Mouse (Mus musculus): ENCODE data around the gene Prpf4b. TPM values are rescaled to one million over a fixed set of nuclear protein-coding genes. Genes with fewer than 3 reads are reported as not detected.
"Not testable (repeated sequence)": the region's sequence is repeated elsewhere in the genome, so short reads cannot be mapped to it uniquely, and the experiment has no call there.

Prpf4b gene
- polyA plus RNA-seq, 1 experiment from 2014 or later: 83.8 TPM

DNA sequence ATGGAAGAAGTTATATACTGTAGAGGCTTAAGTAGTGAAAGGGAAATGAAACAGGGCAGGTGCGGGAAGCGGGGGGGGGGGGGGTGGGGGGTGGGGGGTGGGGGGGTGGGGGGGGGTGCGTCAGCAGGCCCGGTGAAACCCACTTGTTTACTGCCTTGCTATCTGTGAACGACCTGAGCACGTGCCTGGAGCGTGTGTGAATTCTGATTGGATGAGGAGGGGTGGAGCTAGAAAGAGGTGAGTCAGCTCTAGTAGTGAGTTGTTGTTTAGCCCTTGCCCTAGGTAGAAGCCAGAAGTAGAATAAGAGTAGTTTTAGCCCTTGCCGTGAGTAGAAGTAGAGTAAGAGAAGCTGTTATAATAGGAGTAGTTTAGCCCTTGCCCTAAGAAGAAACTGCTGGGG lies 13.9 kb upstream of the Prpf4b start:
- H3K36me3 ChIP-seq (ENCODE audit: control insufficient read depth, insufficient read depth, low read length); H3K4me3 ChIP-seq (replicated peaks; ENCODE audit: low read depth, low read length); H3K9me3 ChIP-seq (ENCODE audit: control insufficient read depth, low read length); H3K4me1 ChIP-seq (ENCODE audit: control insufficient read depth, insufficient read depth, low read length); ATAC-seq (ENCODE audit: low FRiP score, low TSS enrichment); H3K27me3 ChIP-seq (ENCODE audit: control insufficient read depth, insufficient read depth, low read length); H3K9ac ChIP-seq (replicated peaks; ENCODE audit: low read length); H3K4me2 ChIP-seq (ENCODE audit: low read length); H3K27ac ChIP-seq (replicated peaks; ENCODE audit: low read depth, low read length); DNase-seq: not testable (repeated sequence)
- 67% methylated on average over 7 of the region's 8 CpGs for WGBS

DNA sequence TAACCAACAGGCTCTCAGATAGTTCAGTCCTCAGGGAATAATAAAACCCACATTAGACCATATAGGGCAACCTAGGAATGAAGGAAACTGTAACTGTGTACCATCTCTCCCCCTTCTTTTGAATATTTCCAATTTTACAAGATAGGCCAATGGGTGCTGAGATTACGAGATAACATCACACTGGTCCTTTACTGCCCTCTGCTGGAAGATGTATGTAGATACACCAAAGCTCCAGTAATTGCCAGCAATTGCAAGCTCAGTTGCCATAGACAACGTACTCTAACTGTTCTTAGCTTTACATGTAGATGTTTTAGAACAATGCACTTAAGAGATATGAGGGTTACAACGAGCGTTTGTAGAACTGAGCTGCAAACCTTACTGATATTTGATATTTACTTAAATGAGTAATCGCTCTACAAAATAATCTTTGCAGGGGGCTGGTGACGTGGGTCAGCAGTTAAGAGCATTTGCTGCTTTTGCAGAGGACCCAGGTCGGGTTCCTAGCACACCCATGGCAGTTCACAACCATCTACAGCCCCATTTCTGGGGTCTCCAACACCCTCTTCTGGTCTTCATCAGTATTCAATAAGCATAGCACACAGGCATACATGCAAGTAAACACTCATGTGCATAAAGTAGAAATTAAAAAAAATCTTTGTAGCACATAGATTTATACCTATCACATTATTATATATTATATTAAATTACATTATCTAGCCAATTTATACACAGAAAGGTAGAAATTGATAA lies 10.5 kb upstream of the Prpf4b start:
- Histone ChIP-seq H3K4me1 (ENCODE audit: control insufficient read depth, insufficient read depth, low read length) (no peaks in the 10 kb centered on the region), H3K9ac (replicated peaks; ENCODE audit: low read length) (no peak overlapping the region), H3K4me2 (ENCODE audit: low read length) (no peak overlapping the region), H3K4me3 (replicated peaks; ENCODE audit: low read depth, low read length) (no peak overlapping the region), H3K36me3 (ENCODE audit: control insufficient read depth, insufficient read depth, low read length) (no peaks in the 10 kb centered on the region), H3K27ac (replicated peaks; ENCODE audit: low read depth, low read length) (no peak overlapping the region), H3K27me3 (ENCODE audit: control insufficient read depth, insufficient read depth, low read length) (no peaks in the 10 kb centered on the region), H3K9me3 (ENCODE audit: control insufficient read depth, low read length) (no peaks in the 10 kb centered on the region)
- WGBS: 37% methylated on average over 7 of the region's 7 CpGs
- peak; percentile 77 for ATAC-seq (ENCODE audit: low FRiP score, low TSS enrichment)
- DNase-seq: peak; percentile 95

DNA sequence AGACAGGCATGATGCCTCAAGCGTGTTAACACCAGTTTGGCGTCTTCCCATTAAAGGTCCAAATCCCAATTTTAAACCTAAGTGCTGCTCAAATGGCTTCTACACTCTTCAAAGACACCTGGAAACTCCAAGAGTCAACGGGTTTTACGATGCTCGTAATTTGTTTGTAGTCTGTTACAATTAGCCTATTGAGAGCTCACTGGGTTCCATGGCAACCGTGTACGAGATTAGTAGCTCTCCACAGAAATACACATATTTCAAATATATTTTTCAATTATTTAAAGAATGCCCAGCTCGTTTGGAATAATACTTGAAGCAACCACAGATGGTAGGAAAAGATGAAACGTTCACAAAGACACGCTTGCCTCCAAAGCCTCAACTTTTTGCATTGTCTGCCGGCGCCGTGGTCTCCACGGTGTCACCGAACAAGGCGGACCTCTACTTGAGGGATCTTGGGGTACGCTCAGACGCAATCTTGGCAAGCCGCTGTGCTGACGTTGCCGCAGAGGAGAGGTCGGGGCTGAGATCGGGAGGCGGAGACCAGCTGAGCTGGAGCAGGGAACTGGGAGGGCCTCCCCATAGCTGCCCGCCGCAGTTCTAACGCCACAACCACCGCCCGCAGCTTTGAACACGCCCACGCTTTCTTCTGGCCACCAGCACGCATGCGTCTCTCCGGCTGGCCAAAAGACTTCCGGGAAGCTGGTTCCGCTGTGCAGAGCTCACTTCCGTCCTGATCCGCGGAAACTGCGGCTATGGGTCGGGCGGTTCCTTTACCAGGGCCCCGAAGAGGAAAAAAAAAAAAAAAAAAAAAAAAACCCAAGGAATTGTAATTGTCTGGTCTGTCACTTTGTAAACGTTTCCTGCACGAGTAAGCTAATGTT lies 1.1 kb upstream of the Prpf4b start:
- H3K27ac ChIP-seq (replicated peaks; ENCODE audit: low read depth, low read length): peak overlapping the region; percentile 94
- H3K9me3 ChIP-seq (ENCODE audit: control insufficient read depth, low read length): no peaks in the 10 kb centered on the region
- peak overlapping the region; percentile 77 for H3K4me2 ChIP-seq (ENCODE audit: low read length)
- H3K4me3 ChIP-seq (replicated peaks; ENCODE audit: low read depth, low read length): peak overlapping the region; percentile 92
- peaks cover 25% of the 10 kb centered on the region for H3K4me1 ChIP-seq (ENCODE audit: control insufficient read depth, insufficient read depth, low read length)
- no peaks in the 10 kb centered on the region for H3K36me3 ChIP-seq (ENCODE audit: control insufficient read depth, insufficient read depth, low read length)
- DNase-seq (peak; percentile 97), ATAC-seq (ENCODE audit: low FRiP score, low TSS enrichment) (peak; percentile 91)
- WGBS: 3% methylated on average over 45 of the region's 45 CpGs
- H3K27me3 ChIP-seq (ENCODE audit: control insufficient read depth, insufficient read depth, low read length): no peaks in the 10 kb centered on the region
- peak overlapping the region; percentile 91 for H3K9ac ChIP-seq (replicated peaks; ENCODE audit: low read length)

DNA sequence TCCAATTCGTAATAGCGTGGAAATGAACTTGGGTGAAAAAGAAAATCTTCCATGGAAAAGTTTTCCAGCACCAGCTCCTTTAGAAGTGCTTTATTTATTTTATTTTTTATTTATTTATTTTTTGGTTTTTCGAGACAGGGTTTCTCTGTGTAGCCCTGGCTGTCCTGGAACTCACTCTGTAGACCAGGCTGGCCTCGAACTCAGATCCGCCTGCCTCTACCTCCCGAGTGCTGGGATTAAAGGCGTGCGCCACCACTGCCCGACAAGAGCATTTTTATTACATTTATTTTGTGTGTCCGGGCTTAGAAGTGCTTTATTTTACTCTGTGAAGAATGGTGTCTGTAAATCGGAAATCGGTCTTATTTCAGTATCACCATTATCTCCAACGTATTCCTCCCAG lies 366 bp upstream of the Prpf4b start:
- not testable (repeated sequence) for DNase-seq; H3K9me3 ChIP-seq (ENCODE audit: control insufficient read depth, low read length)
- peak; percentile 28; the same call in 1 of the 2 replicates for ATAC-seq (ENCODE audit: low FRiP score, low TSS enrichment)

DNA sequence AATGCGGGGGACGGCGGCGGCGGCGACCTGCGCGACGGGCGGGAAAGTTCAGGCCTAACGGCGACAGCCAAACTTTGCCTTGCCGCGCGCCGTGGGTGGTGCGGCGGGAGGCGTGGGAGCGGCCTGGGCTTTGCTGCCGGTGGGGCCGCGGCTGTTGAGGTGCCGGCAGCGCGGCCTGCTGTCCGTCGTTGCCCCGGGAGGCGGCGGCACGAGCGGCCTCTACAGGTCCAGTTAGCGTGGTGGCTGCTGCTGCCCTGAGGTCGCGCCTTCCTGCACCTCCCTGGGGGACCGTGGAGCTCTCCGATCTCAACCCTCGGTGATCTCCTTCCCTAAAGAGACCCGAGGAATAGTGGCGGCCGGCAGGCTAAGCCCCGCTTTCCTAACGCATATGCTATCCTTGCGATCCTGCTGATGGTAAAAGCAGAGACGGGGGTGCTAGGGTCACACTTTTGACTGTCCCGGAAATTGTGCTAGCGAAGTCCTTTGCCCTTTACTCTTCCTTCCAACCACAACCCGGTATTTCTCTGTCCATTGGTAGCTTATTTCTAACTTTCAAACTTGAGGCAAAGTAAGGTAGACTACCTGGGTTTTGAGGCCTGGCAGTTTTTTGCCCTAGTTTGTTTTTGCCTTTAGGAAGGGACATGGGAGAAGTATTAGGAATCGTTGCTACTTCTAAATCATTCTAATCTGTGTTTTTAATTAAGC lies 791 bp downstream of the Prpf4b start:
- under 1% methylated on average over 49 of the region's 50 CpGs for WGBS
- H3K9me3 ChIP-seq (ENCODE audit: control insufficient read depth, low read length): no peaks in the 10 kb centered on the region
- H3K9ac ChIP-seq (replicated peaks; ENCODE audit: low read length): peak overlapping the region; percentile 91
- H3K36me3 ChIP-seq (ENCODE audit: control insufficient read depth, insufficient read depth, low read length): no peaks in the 10 kb centered on the region
- ATAC-seq (ENCODE audit: low FRiP score, low TSS enrichment) (peak; percentile 38), DNase-seq (peak; percentile 69)
- peak overlapping the region; percentile 94 for H3K27ac ChIP-seq (replicated peaks; ENCODE audit: low read depth, low read length)
- H3K4me1 ChIP-seq (ENCODE audit: control insufficient read depth, insufficient read depth, low read length): peaks cover 25% of the 10 kb centered on the region
- no peaks in the 10 kb centered on the region for H3K27me3 ChIP-seq (ENCODE audit: control insufficient read depth, insufficient read depth, low read length)
- peak overlapping the region; percentile 92 for H3K4me3 ChIP-seq (replicated peaks; ENCODE audit: low read depth, low read length)
- H3K4me2 ChIP-seq (ENCODE audit: low read length): peak overlapping the region; percentile 77

More for the DNA sequence above, 366 bp upstream of the Prpf4b start:
- Histone ChIP-seq H3K4me2 (ENCODE audit: low read length) (peak overlapping the region; percentile 77), H3K4me3 (replicated peaks; ENCODE audit: low read depth, low read length) (peak overlapping the region; percentile 92), H3K4me1 (ENCODE audit: control insufficient read depth, insufficient read depth, low read length) (peaks cover 25% of the 10 kb centered on the region), H3K9ac (replicated peaks; ENCODE audit: low read length) (peak overlapping the region; percentile 91), H3K27ac (replicated peaks; ENCODE audit: low read depth, low read length) (peak overlapping the region; percentile 94)
- 21% methylated on average over 13 of the region's 13 CpGs for WGBS
- not testable (repeated sequence) for H3K27me3 ChIP-seq (ENCODE audit: control insufficient read depth, insufficient read depth, low read length); H3K36me3 ChIP-seq (ENCODE audit: control insufficient read depth, insufficient read depth, low read length)

DNA sequence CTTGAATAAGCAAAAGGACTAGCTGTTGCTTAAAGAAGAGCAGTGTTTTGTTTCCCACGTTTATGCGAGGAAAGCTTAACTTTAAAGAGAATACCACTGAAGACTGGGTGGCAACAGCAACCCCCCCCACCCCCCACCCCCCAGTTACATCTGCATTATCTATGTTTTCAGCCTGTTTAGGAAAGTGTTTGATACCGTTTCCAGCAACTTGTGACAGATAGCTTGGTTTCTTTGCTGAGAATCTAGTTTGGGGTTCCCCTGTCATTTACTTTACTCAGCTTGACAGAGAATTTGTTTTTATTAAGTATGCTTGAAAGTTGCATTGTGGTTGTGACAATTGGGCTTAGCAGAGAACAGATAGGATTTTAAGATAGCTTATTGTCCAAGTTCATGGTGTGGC lies 1.4 kb downstream of the Prpf4b start:
- 9% methylated on average over 3 of the region's 3 CpGs for WGBS
- peak overlapping the region; percentile 77 for H3K4me2 ChIP-seq (ENCODE audit: low read length)
- ATAC-seq (ENCODE audit: low FRiP score, low TSS enrichment) (no peak), DNase-seq (no peak)
- no peaks in the 10 kb centered on the region for H3K36me3 ChIP-seq (ENCODE audit: control insufficient read depth, insufficient read depth, low read length)
- peaks cover 25% of the 10 kb centered on the region for H3K4me1 ChIP-seq (ENCODE audit: control insufficient read depth, insufficient read depth, low read length)
- no peaks in the 10 kb centered on the region for H3K27me3 ChIP-seq (ENCODE audit: control insufficient read depth, insufficient read depth, low read length)
- no peak overlapping the region for H3K27ac ChIP-seq (replicated peaks; ENCODE audit: low read depth, low read length)
- no peaks in the 10 kb centered on the region for H3K9me3 ChIP-seq (ENCODE audit: control insufficient read depth, low read length)
- peak overlapping the region; percentile 91 for H3K9ac ChIP-seq (replicated peaks; ENCODE audit: low read length)
- peak overlapping the region; percentile 92 for H3K4me3 ChIP-seq (replicated peaks; ENCODE audit: low read depth, low read length)

DNA sequence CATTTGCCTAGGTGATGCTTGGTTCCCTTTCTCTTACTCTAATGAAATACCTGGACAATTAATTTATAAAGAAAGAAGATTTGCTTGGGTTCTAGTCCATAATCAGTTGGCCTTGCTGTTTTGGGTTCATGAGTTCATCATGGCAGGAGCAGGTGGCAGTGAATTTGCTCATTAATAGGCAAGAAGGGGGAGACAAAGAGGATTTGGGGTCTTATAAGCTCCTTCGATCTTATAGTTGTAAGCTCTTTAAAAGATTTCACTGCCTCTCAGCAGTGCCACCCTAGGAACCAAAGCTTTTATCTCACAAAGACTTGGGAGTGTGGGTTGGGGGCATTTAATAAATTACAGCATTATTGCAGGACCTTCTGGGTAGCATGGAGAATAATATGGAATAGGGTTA lies 17.8 kb downstream of the Prpf4b start:
- Histone ChIP-seq H3K4me1 (ENCODE audit: control insufficient read depth, insufficient read depth, low read length) (no peaks in the 10 kb centered on the region), H3K36me3 (ENCODE audit: control insufficient read depth, insufficient read depth, low read length) (peaks cover 93% of the 10 kb centered on the region)
- 15% methylated on average over 1 of the region's 1 CpGs for WGBS

DNA sequence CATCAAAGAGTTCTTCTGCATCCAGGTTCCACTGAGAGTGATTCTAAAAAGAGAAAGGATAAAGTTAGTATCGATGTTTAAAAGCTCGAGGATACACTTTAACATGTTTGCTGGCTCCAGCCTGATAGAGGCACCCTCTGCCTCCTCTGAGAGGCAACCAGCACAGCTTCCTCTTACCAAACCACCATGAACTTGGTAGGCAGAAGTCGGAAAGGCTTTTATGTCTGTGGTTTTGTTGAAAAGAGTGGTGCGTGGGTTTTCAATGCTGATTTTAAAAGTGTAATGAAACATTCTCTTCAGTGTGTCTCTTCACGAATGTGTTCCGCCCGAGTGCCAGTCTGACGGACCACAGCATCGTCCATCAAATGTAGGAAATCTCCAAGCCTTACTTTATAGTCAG lies 39.5 kb downstream of the Prpf4b start:
- H3K4me1 ChIP-seq (ENCODE audit: control insufficient read depth, insufficient read depth, low read length): peaks cover 5% of the 10 kb centered on the region; the same call in 1 of the 2 replicates
- H3K27me3 ChIP-seq (ENCODE audit: control insufficient read depth, insufficient read depth, low read length): no peaks in the 10 kb centered on the region
- no peak overlapping the region for H3K9ac ChIP-seq (replicated peaks; ENCODE audit: low read length)
- DNase-seq (no peak), ATAC-seq (ENCODE audit: low FRiP score, low TSS enrichment) (no peak)
- H3K4me3 ChIP-seq (replicated peaks; ENCODE audit: low read depth, low read length): no peak overlapping the region
- 89% methylated on average over 9 of the region's 9 CpGs for WGBS
- no peaks in the 10 kb centered on the region for H3K9me3 ChIP-seq (ENCODE audit: control insufficient read depth, low read length)
- H3K27ac ChIP-seq (replicated peaks; ENCODE audit: low read depth, low read length): no peak overlapping the region
- no peak overlapping the region for H3K4me2 ChIP-seq (ENCODE audit: low read length)
- no peaks in the 10 kb centered on the region for H3K36me3 ChIP-seq (ENCODE audit: control insufficient read depth, insufficient read depth, low read length)

More for the DNA sequence above, 17.8 kb downstream of the Prpf4b start:
- Histone ChIP-seq H3K9me3 (ENCODE audit: control insufficient read depth, low read length) (no peaks in the 10 kb centered on the region), H3K9ac (replicated peaks; ENCODE audit: low read length) (no peak overlapping the region), H3K4me3 (replicated peaks; ENCODE audit: low read depth, low read length) (no peak overlapping the region), H3K27ac (replicated peaks; ENCODE audit: low read depth, low read length) (no peak overlapping the region), H3K27me3 (ENCODE audit: control insufficient read depth, insufficient read depth, low read length) (no peaks in the 10 kb centered on the region), H3K4me2 (ENCODE audit: low read length) (no peak overlapping the region)
- DNase-seq (no peak), ATAC-seq (ENCODE audit: low FRiP score, low TSS enrichment) (no peak)
